Mouse (Mus musculus) forebrain, embryonic 15.5 days (tissue): Measurements from ENCODE around the gene 2310030G06Rik. TPM values are rescaled to one million over a fixed set of nuclear protein-coding genes. Genes with fewer than 3 reads are reported as not detected.

Source experiments
- ATAC-seq: fragments of 200-750 bp; cut with Nextera tagmentation; replicated peaks from 2 replicates; pipeline ENCODE4 v1.8.0; 2017; ENCODE audit warnings: mild to moderate bottlenecking, moderate TSS enrichment, moderate library complexity
- H3K27ac ChIP-seq: fragments of 300-500 bp; sonication (generic); replicated peaks from 2 replicates; pipeline ENCODE4 v1.5.1; 2015; ENCODE audit warnings: mild to moderate bottlenecking, inconsistent platforms
- H3K27me3 ChIP-seq: fragments of 300-500 bp; sonication (generic); 2 replicates; pipeline ENCODE4 v1.6.1; 2015; ENCODE audit warnings: inconsistent platforms
- H3K36me3 ChIP-seq: fragments of 300-500 bp; sonication (generic); 2 replicates; pipeline ENCODE4 v1.6.1; 2015; ENCODE audit warnings: mild to moderate bottlenecking, inconsistent platforms
- H3K4me1 ChIP-seq: fragments of 300-500 bp; sonication (generic); 2 replicates; pipeline ENCODE4 v1.6.1; 2015; ENCODE audit warnings: inconsistent platforms
- H3K4me2 ChIP-seq: fragments of 300-500 bp; sonication (generic); replicated peaks from 2 replicates; pipeline ENCODE4 v1.6.1; 2015; ENCODE audit warnings: mild to moderate bottlenecking, inconsistent platforms
- H3K4me3 ChIP-seq: fragments of 300-500 bp; sonication (generic); 2 replicates; pipeline ENCODE4 v1.5.1; 2015; ENCODE audit warnings: mild to moderate bottlenecking, inconsistent platforms
- H3K9ac ChIP-seq: fragments of 300-500 bp; sonication (generic); replicated peaks from 2 replicates; pipeline ENCODE4 v1.6.1; 2015; ENCODE audit warnings: mild to moderate bottlenecking, inconsistent platforms
- H3K9me3 ChIP-seq: fragments of 300-500 bp; sonication (generic); 2 replicates; pipeline ENCODE4 v1.6.1; 2016; ENCODE audit warnings: inconsistent platforms
- WGBS: fragments of 180-500 bp; shearing (Covaris S2); methylation state at CpG from one replicate; pipeline ENCODE4 v1.1.7; 2015; ENCODE audit warnings: mixed read lengths; 5-methylcytosine and 5-hydroxymethylcytosine counted together
- polyA plus RNA-seq: library from polyadenylated mRNA; unstranded; fragments of >200 nt; fragmentation: Nextera tagmentation; extraction: Ambion mirVana; gene quantifications from 2 replicates; pipeline ENCODE4 v1.2.1, GENCODE M21; 2015

The 2310030G06Rik gene
- 1.4 and 1.5 TPM in 2 replicates for polyA plus RNA-seq

- H3K36me3 ChIP-seq, result no peaks in the 10 kb centered on the region
- WGBS, result under 1% methylated on average over 19 of the region's 19 CpGs
- H3K27ac ChIP-seq, result no peak within 1 kb of the TSS
- H3K27me3 ChIP-seq, result peaks cover 7% of the 10 kb centered on the region; the same call in 1 of the 2 replicates
- H3K4me1 ChIP-seq, result no peaks in the 10 kb centered on the region
- H3K4me2 ChIP-seq, result peak within 1 kb of the TSS; percentile 44
- peak within 1 kb of the TSS; percentile 22 for H3K9ac ChIP-seq
- no peak for ATAC-seq
- H3K9me3 ChIP-seq, result no peaks in the 10 kb centered on the region
- peak within 1 kb of the TSS; percentile 33 for H3K4me3 ChIP-seq
Observed at GRCm38 (mm10) chr9:50746214-50746677, at the start of gene 2310030G06Rik. Gene 2310030G06Rik (minus strand): TSS chr9:50746536.

- Histone ChIP-seq H3K9ac (no peak overlapping the region), H3K9me3 (no peaks in the 10 kb centered on the region), H3K4me3 (no peak overlapping the region), H3K36me3 (peaks cover 35% of the 10 kb centered on the region), H3K4me2 (no peak overlapping the region), H3K27me3 (no peaks in the 10 kb centered on the region), H3K4me1 (0 out of 2 replicates have a peak, but pooled peaks cover 4% of the 10 kb centered on the region), H3K27ac (no peak overlapping the region)
- WGBS, result 85% methylated on average over 3 of the region's 3 CpGs
- ATAC-seq, result no peak
Observed at GRCm38 (mm10) chr9:50795266-50795665, 48.9 kb upstream of the 2310030G06Rik start.

GRCm38 (mm10) chr9:50782155-50782554 is 35.8 kb upstream of the 2310030G06Rik start:
- Histone ChIP-seq H3K9ac (no peak overlapping the region), H3K27ac (no peak overlapping the region), H3K36me3 (peaks cover 72% of the 10 kb centered on the region), H3K27me3 (no peaks in the 10 kb centered on the region), H3K4me1 (no peaks in the 10 kb centered on the region), H3K4me3 (no peak overlapping the region), H3K9me3 (no peaks in the 10 kb centered on the region), H3K4me2 (no peak overlapping the region)
- ATAC-seq, result no peak
- WGBS, result 69% methylated on average over 2 of the region's 2 CpGs

- Histone ChIP-seq H3K4me2 (peak overlapping the region; percentile 78), H3K27ac (peak overlapping the region; percentile 94), H3K4me3 (peak overlapping the region; percentile 94), H3K9ac (peak overlapping the region; percentile 95), H3K4me1 (peaks cover 24% of the 10 kb centered on the region), H3K36me3 (peaks cover 25% of the 10 kb centered on the region), H3K27me3 (no peaks in the 10 kb centered on the region), H3K9me3 (no peaks in the 10 kb centered on the region)
- 67% methylated on average over 11 of the region's 11 CpGs for WGBS
- no peak for ATAC-seq
Observed at GRCm38 (mm10) chr9:50776162-50776760, 29.9 kb upstream of the 2310030G06Rik start.

- H3K4me1 ChIP-seq, result peaks cover 24% of the 10 kb centered on the region
- H3K4me3 ChIP-seq, result peak overlapping the region; percentile 94
- peak overlapping the region; percentile 95 for H3K9ac ChIP-seq
- peaks cover 20% of the 10 kb centered on the region for H3K36me3 ChIP-seq
- H3K27me3 ChIP-seq, result no peaks in the 10 kb centered on the region
- peak; percentile 84 for ATAC-seq
- no peaks in the 10 kb centered on the region for H3K9me3 ChIP-seq
- peak overlapping the region; percentile 78 for H3K4me2 ChIP-seq
- WGBS, result under 1% methylated on average over 30 of the region's 30 CpGs
- H3K27ac ChIP-seq, result peak overlapping the region; percentile 94
Observed at GRCm38 (mm10) chr9:50775662-50776126, 29.4 kb upstream of the 2310030G06Rik start.

- Histone ChIP-seq H3K4me1 (peaks cover 24% of the 10 kb centered on the region), H3K4me2 (peak within 1 kb of the TSS; percentile 78), H3K9me3 (no peaks in the 10 kb centered on the region), H3K27ac (peak within 1 kb of the TSS; percentile 94), H3K4me3 (peak within 1 kb of the TSS; percentile 94), H3K36me3 (peaks cover 14% of the 10 kb centered on the region), H3K9ac (peak within 1 kb of the TSS; percentile 95), H3K27me3 (no peaks in the 10 kb centered on the region)
- peak; percentile 86 for ATAC-seq
- 1% methylated on average over 47 of the region's 51 CpGs for WGBS
Observed at GRCm38 (mm10) chr9:50774991-50775612, 28.8 kb upstream of the 2310030G06Rik start, which contains the start of the genes Alg9 and 1110032A03Rik. Gene Alg9 (plus strand): TSS chr9:50775019. Gene 1110032A03Rik (minus strand): TSS chr9:50775520.

GRCm38 (mm10) chr9:50774026-50774462 is 27.7 kb upstream of the 2310030G06Rik start:
- Histone ChIP-seq H3K27me3 (no peaks in the 10 kb centered on the region), H3K9me3 (no peaks in the 10 kb centered on the region), H3K4me2 (peak overlapping the region; percentile 78), H3K4me1 (peaks cover 31% of the 10 kb centered on the region), H3K9ac (0 out of 2 replicates have a peak overlapping the region, but pooled peaks have one; percentile 16), H3K36me3 (peaks cover 7% of the 10 kb centered on the region), H3K27ac (peak overlapping the region; percentile 94; the same call in 1 of the 2 replicates), H3K4me3 (peak overlapping the region; percentile 94)
- 77% methylated on average over 4 of the region's 4 CpGs for WGBS
- ATAC-seq, result no peak

- Histone ChIP-seq H3K4me2 (no peak overlapping the region), H3K4me1 (peaks cover 32% of the 10 kb centered on the region), H3K9ac (no peak overlapping the region), H3K36me3 (no peaks in the 10 kb centered on the region), H3K27me3 (no peaks in the 10 kb centered on the region), H3K9me3 (no peaks in the 10 kb centered on the region), H3K4me3 (no peak overlapping the region), H3K27ac (no peak overlapping the region)
- no peak for ATAC-seq
- 82% methylated on average over 2 of the region's 2 CpGs for WGBS
Observed at GRCm38 (mm10) chr9:50770011-50770410, 23.7 kb upstream of the 2310030G06Rik start.

GRCm38 (mm10) chr9:50768107-50769002 is 22.0 kb upstream of the 2310030G06Rik start, which contains the start of gene Fdxacb1:
Gene Fdxacb1 (plus strand): TSS chr9:50768236.
- Histone ChIP-seq H3K27ac (peak within 1 kb of the TSS; percentile 95), H3K4me1 (peaks cover 21% of the 10 kb centered on the region; the same call in 1 of the 2 replicates), H3K4me3 (peak within 1 kb of the TSS; percentile 71), H3K36me3 (0 out of 2 replicates have a peak, but pooled peaks cover 3% of the 10 kb centered on the region), H3K4me2 (peak within 1 kb of the TSS; percentile 76), H3K27me3 (no peaks in the 10 kb centered on the region), H3K9ac (peak within 1 kb of the TSS; percentile 76), H3K9me3 (no peaks in the 10 kb centered on the region)
- ATAC-seq, result peak; percentile 95
- WGBS, result 4% methylated on average over 59 of the region's 59 CpGs

- Histone ChIP-seq H3K4me2 (peak overlapping the region; percentile 76), H3K36me3 (0 out of 2 replicates have a peak, but pooled peaks cover 3% of the 10 kb centered on the region), H3K4me3 (peak overlapping the region; percentile 71), H3K27me3 (no peaks in the 10 kb centered on the region), H3K4me1 (peaks cover 21% of the 10 kb centered on the region; the same call in 1 of the 2 replicates), H3K9me3 (no peaks in the 10 kb centered on the region), H3K27ac (peak overlapping the region; percentile 95), H3K9ac (peak overlapping the region; percentile 76)
- 6% methylated on average over 17 of the region's 17 CpGs for WGBS
- ATAC-seq, result no peak; the same call in none of the 2 replicates
Observed at GRCm38 (mm10) chr9:50767531-50768106, 21.3 kb upstream of the 2310030G06Rik start.

GRCm38 (mm10) chr9:50763331-50763730 is 17.0 kb upstream of the 2310030G06Rik start:
- H3K4me3 ChIP-seq, result no peak overlapping the region
- no peaks in the 10 kb centered on the region for H3K27me3 ChIP-seq
- H3K4me1 ChIP-seq, result peaks cover 8% of the 10 kb centered on the region; the same call in 1 of the 2 replicates
- 0 out of 2 replicates have a peak, but pooled peaks cover 3% of the 10 kb centered on the region for H3K36me3 ChIP-seq
- H3K27ac ChIP-seq, result no peak overlapping the region
- 68% methylated on average over 1 of the region's 1 CpGs for WGBS
- H3K4me2 ChIP-seq, result no peak overlapping the region
- H3K9me3 ChIP-seq, result no peaks in the 10 kb centered on the region
- no peak for ATAC-seq
- no peak overlapping the region for H3K9ac ChIP-seq
